Mouse (Mus musculus): ENCODE measurements around the gene Polg2. TPM values are rescaled to one million over a fixed set of nuclear protein-coding genes. Genes with fewer than 3 reads are reported as not detected.
"Not testable (repeated sequence)": the region's sequence is repeated elsewhere in the genome, so short reads cannot be mapped to it uniquely, and the experiment has no call there.

The Polg2 gene
- total RNA-seq (2014; fragmentation: Nextera tagmentation), result 11.0 and 27.3 TPM in 2 replicates
- total RNA-seq (2017), result 13.0 and 18.4 TPM in 2 replicates

GRCm38 (mm10) chr11:106779388-106780088, at the start of gene Polg2:
Gene Polg2, minus strand, starts transcription at chr11:106779537.
- peak; percentile 74 for ATAC-seq (replicated peaks; ENCODE audit: poor library complexity, severe bottlenecking)

GRCm38 (mm10) chr11:106828079-106828478, 48.7 kb upstream of the Polg2 start:
- no peak for ATAC-seq (replicated peaks; ENCODE audit: poor library complexity, severe bottlenecking)

GRCm38 (mm10) chr11:106824403-106824802, 45.1 kb upstream of the Polg2 start:
- ATAC-seq (replicated peaks; ENCODE audit: poor library complexity, severe bottlenecking), result no peak

- no peak for ATAC-seq (replicated peaks; ENCODE audit: poor library complexity, severe bottlenecking)
Observed at GRCm38 (mm10) chr11:106823741-106824140, 44.4 kb upstream of the Polg2 start.

- ATAC-seq (replicated peaks; ENCODE audit: poor library complexity, severe bottlenecking), result no peak
Observed at GRCm38 (mm10) chr11:106822911-106823310, 43.6 kb upstream of the Polg2 start.

- ATAC-seq (replicated peaks; ENCODE audit: poor library complexity, severe bottlenecking), result no peak
Observed at GRCm38 (mm10) chr11:106822491-106822890, 43.2 kb upstream of the Polg2 start.

GRCm38 (mm10) chr11:106821397-106821796, 42.1 kb upstream of the Polg2 start:
- ATAC-seq (replicated peaks; ENCODE audit: poor library complexity, severe bottlenecking), result no peak

- peak; percentile 40; the same call in 1 of the 2 replicates for ATAC-seq (replicated peaks; ENCODE audit: poor library complexity, severe bottlenecking)
Observed at GRCm38 (mm10) chr11:106820972-106821371, 41.6 kb upstream of the Polg2 start.

- ATAC-seq (replicated peaks; ENCODE audit: poor library complexity, severe bottlenecking), result no peak
Observed at GRCm38 (mm10) chr11:106820252-106820651, 40.9 kb upstream of the Polg2 start.

- ATAC-seq (replicated peaks; ENCODE audit: poor library complexity, severe bottlenecking), result peak; percentile 92
Observed at GRCm38 (mm10) chr11:106819595-106819994, 40.3 kb upstream of the Polg2 start.

- no peak for ATAC-seq (replicated peaks; ENCODE audit: poor library complexity, severe bottlenecking)
Observed at GRCm38 (mm10) chr11:106818341-106818740, 39.0 kb upstream of the Polg2 start.

GRCm38 (mm10) chr11:106817808-106818207, 38.5 kb upstream of the Polg2 start:
- no peak for ATAC-seq (replicated peaks; ENCODE audit: poor library complexity, severe bottlenecking)

- ATAC-seq (replicated peaks; ENCODE audit: poor library complexity, severe bottlenecking), result no peak
Observed at GRCm38 (mm10) chr11:106817156-106817555, 37.8 kb upstream of the Polg2 start.

GRCm38 (mm10) chr11:106816316-106816715, 37.0 kb upstream of the Polg2 start:
- no peak for ATAC-seq (replicated peaks; ENCODE audit: poor library complexity, severe bottlenecking)

- ATAC-seq (replicated peaks; ENCODE audit: poor library complexity, severe bottlenecking), result no peak
Observed at GRCm38 (mm10) chr11:106815761-106816160, 36.4 kb upstream of the Polg2 start.

GRCm38 (mm10) chr11:106815331-106815730, 36.0 kb upstream of the Polg2 start:
- ATAC-seq (replicated peaks; ENCODE audit: poor library complexity, severe bottlenecking), result no peak

- no peak for ATAC-seq (replicated peaks; ENCODE audit: poor library complexity, severe bottlenecking)
Observed at GRCm38 (mm10) chr11:106814601-106815320, 35.4 kb upstream of the Polg2 start.

GRCm38 (mm10) chr11:106812410-106813136, 33.2 kb upstream of the Polg2 start:
- ATAC-seq (replicated peaks; ENCODE audit: poor library complexity, severe bottlenecking), result no peak

- not testable (repeated sequence) for ATAC-seq (replicated peaks; ENCODE audit: poor library complexity, severe bottlenecking)
Observed at GRCm38 (mm10) chr11:106807442-106807841, 28.1 kb upstream of the Polg2 start.

- ATAC-seq (replicated peaks; ENCODE audit: poor library complexity, severe bottlenecking), result no peak
Observed at GRCm38 (mm10) chr11:106802069-106802627, 22.8 kb upstream of the Polg2 start.

- ATAC-seq (replicated peaks; ENCODE audit: poor library complexity, severe bottlenecking), result no peak
Observed at GRCm38 (mm10) chr11:106795679-106796078, 16.3 kb upstream of the Polg2 start.

All from granulocyte monocyte progenitor cell, adult 5-6 weeks (primary cell).